Mouse (Mus musculus): ENCODE measurements around the gene Caps2. TPM values are rescaled to one million over a fixed set of nuclear protein-coding genes. Genes with fewer than 3 reads are reported as not detected.
A peak's percentile ranks its signal among the peaks of the same experiment; 100 is the strongest.
"Not testable (repeated sequence)": the region's sequence is repeated elsewhere in the genome, so short reads cannot be mapped to it uniquely, and the experiment has no call there.

Gene Caps2
- 0.20 TPM in 1 of 2 replicates, not detected in the other for polyA plus RNA-seq (2014; fragmentation: Nextera tagmentation; extraction: Ambion mirVana)

DNA sequence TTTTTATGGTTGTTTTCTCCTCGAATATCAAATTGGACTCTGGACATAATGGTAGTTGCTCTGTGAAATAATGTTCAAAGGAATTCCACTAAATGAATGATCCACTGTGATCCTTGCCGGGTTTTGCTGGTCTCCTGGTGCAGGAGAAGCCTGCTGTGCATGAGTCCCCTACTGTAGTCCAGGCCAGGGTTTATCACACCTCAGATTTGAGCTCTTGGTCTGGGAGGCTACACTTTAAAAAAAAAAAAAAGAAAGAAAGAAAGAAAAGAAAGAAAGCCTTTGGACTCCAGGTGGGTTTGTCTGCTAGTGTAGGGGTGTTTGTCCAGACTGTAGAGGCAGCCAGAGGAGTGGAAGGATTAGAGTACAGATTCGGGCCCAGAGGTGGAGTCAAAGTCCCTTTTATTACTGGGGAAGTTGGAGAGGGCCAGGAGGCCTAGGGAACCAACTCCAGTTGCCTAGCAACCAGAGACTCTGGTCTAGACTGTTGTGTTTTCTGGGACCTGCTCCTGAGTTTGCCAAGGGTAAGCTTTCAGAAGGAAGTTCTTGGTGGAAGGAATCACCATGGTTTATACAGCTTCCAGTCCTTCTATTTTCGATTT, at the start of gene Caps2:
Gene Caps2, plus strand, starts transcription at position 454 of the 599 bp plus-strand sequence.
- ATAC-seq (ENCODE audit: insufficient number of reproducible peaks, insufficient read depth, low FRiP score, low read depth) = peak; percentile 61; the same call in 1 of the 2 replicates
- H3K36me3 ChIP-seq (ENCODE audit: control insufficient read depth, insufficient read depth, low read length) = no peaks in the 10 kb centered on the region
- peak within 1 kb of the TSS in 1 of 2 experiments; percentile 28; a peak in 3 of 4 replicates for H3K4me3 ChIP-seq (ENCODE audit: control insufficient read depth in 1 of 2, insufficient read depth in 1 of 2, low read depth in 1 of 2, low read length in 2 of 2)
- peak within 1 kb of the TSS; percentile 49 for H3K4me2 ChIP-seq (ENCODE audit: low read length)
- H3K4me1 ChIP-seq (ENCODE audit: control insufficient read depth in 2 of 2, insufficient read depth in 2 of 2, low read length in 2 of 2) = peaks cover 0 to 3% of the 10 kb centered on the region in 2 experiments; a peak in 1 of 4 replicates
- no peaks in the 10 kb centered on the region for H3K9me3 ChIP-seq (ENCODE audit: control insufficient read depth, low read length)
- no peak within 1 kb of the TSS for H3K27ac ChIP-seq (replicated peaks in 1 of 2; ENCODE audit: control insufficient read depth in 1 of 2, insufficient read depth in 1 of 2, low read depth in 2 of 2, low read length in 2 of 2)
- no peaks in the 10 kb centered on the region for H3K27me3 ChIP-seq (ENCODE audit: control insufficient read depth, insufficient read depth, low read length)
- 28% methylated on average over 4 of the region's 4 CpGs for WGBS
- no peak within 1 kb of the TSS for H3K9ac ChIP-seq (ENCODE audit: low read length)

DNA sequence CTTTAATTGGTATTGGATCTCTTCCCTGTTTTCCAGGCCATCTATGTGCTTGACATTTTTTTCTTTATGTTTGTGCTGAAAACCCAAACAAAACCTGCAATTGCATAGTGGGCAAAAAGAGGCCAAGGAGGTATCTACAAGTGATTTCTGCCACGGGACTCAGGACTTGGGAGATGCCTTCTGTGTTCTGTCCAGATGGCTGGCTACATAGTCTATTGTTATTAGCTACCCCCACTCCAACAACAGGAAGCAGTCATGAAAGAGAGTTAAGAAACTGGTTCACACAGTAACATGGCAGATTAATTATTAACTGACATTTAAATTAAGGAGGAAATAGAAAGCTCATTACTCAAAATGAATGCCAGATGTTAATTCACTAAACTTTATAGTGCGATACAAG, 38.3 kb upstream of the Caps2 start:
- H3K36me3 ChIP-seq (ENCODE audit: control insufficient read depth, insufficient read depth, low read length); H3K9ac ChIP-seq (ENCODE audit: low read length); H3K27me3 ChIP-seq (ENCODE audit: control insufficient read depth, insufficient read depth, low read length); H3K9me3 ChIP-seq (ENCODE audit: control insufficient read depth, low read length); ATAC-seq (ENCODE audit: insufficient number of reproducible peaks, insufficient read depth, low FRiP score, low read depth); H3K4me2 ChIP-seq (ENCODE audit: low read length); H3K4me3 ChIP-seq (ENCODE audit: control insufficient read depth in 1 of 2, insufficient read depth in 1 of 2, low read depth in 1 of 2, low read length in 2 of 2); H3K27ac ChIP-seq (replicated peaks in 1 of 2; ENCODE audit: control insufficient read depth in 1 of 2, insufficient read depth in 1 of 2, low read depth in 2 of 2, low read length in 2 of 2); H3K4me1 ChIP-seq (ENCODE audit: control insufficient read depth in 2 of 2, insufficient read depth in 2 of 2, low read length in 2 of 2): not testable (repeated sequence)
- WGBS = 54% methylated on average over 2 of the region's 2 CpGs

DNA sequence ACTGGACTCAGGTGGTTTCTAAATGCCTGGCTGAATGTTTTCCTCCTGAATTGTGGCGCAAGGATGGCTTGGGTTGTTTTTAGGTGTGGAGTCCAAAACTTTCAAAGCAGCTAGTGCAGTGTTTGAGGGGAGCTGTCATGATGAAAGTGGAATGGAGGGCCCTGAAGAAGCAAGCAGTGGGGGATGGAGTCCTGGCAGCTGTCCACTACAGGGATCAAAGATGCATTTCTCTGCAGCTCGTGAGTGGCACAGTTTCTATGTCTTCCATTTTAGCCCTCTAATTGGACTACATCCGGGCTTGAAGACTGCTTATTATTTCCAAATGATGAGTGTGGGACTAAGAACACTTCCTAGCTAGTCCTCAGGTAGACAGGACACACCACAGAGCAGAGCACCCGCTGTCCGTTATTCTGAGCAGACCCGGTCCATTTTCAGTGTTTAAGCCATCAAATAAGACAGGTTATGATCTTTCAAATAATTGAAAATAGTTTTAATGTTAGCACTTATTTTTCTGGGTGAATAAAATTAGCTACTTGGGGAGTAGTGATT, 35.7 kb upstream of the Caps2 start:
- H3K36me3 ChIP-seq (ENCODE audit: control insufficient read depth, insufficient read depth, low read length); H3K27me3 ChIP-seq (ENCODE audit: control insufficient read depth, insufficient read depth, low read length); H3K4me3 ChIP-seq (ENCODE audit: control insufficient read depth in 1 of 2, insufficient read depth in 1 of 2, low read depth in 1 of 2, low read length in 2 of 2); H3K27ac ChIP-seq (replicated peaks in 1 of 2; ENCODE audit: control insufficient read depth in 1 of 2, insufficient read depth in 1 of 2, low read depth in 2 of 2, low read length in 2 of 2); H3K9me3 ChIP-seq (ENCODE audit: control insufficient read depth, low read length); H3K9ac ChIP-seq (ENCODE audit: low read length); H3K4me2 ChIP-seq (ENCODE audit: low read length); ATAC-seq (ENCODE audit: insufficient number of reproducible peaks, insufficient read depth, low FRiP score, low read depth); H3K4me1 ChIP-seq (ENCODE audit: control insufficient read depth in 2 of 2, insufficient read depth in 2 of 2, low read length in 2 of 2): not testable (repeated sequence)
- WGBS = 72% methylated on average over 6 of the region's 6 CpGs

DNA sequence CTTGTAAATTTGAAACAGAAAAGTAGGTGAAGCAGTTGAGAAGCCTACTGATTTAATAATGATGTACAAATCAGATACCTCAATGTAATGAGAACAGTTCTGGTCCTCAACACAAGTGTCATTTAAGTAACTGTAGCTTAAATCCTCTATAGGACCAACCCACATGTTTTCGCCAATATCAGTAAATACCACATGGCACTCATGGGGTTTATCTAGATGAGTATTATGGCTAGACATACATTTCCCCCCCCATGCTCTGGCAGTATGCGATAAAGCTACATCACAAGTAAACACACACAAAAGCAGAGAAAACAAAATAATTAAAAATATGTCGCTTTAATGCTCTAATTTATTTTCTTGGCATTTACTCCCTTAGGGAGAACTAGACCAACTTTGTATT, 31.2 kb upstream of the Caps2 start:
- WGBS = 86% methylated on average over 3 of the region's 3 CpGs
- no peak overlapping the region for H3K9ac ChIP-seq (ENCODE audit: low read length)
- no peak overlapping the region for H3K27ac ChIP-seq (replicated peaks in 1 of 2; ENCODE audit: control insufficient read depth in 1 of 2, insufficient read depth in 1 of 2, low read depth in 2 of 2, low read length in 2 of 2)
- H3K4me1 ChIP-seq (ENCODE audit: control insufficient read depth in 2 of 2, insufficient read depth in 2 of 2, low read length in 2 of 2) = no peaks in the 10 kb centered on the region
- H3K4me3 ChIP-seq (ENCODE audit: control insufficient read depth in 1 of 2, insufficient read depth in 1 of 2, low read depth in 1 of 2, low read length in 2 of 2) = no peak overlapping the region
- H3K27me3 ChIP-seq (ENCODE audit: control insufficient read depth, insufficient read depth, low read length) = no peaks in the 10 kb centered on the region
- no peaks in the 10 kb centered on the region for H3K9me3 ChIP-seq (ENCODE audit: control insufficient read depth, low read length)
- ATAC-seq (ENCODE audit: insufficient number of reproducible peaks, insufficient read depth, low FRiP score, low read depth) = no peak
- no peaks in the 10 kb centered on the region for H3K36me3 ChIP-seq (ENCODE audit: control insufficient read depth, insufficient read depth, low read length)
- H3K4me2 ChIP-seq (ENCODE audit: low read length) = no peak overlapping the region

DNA sequence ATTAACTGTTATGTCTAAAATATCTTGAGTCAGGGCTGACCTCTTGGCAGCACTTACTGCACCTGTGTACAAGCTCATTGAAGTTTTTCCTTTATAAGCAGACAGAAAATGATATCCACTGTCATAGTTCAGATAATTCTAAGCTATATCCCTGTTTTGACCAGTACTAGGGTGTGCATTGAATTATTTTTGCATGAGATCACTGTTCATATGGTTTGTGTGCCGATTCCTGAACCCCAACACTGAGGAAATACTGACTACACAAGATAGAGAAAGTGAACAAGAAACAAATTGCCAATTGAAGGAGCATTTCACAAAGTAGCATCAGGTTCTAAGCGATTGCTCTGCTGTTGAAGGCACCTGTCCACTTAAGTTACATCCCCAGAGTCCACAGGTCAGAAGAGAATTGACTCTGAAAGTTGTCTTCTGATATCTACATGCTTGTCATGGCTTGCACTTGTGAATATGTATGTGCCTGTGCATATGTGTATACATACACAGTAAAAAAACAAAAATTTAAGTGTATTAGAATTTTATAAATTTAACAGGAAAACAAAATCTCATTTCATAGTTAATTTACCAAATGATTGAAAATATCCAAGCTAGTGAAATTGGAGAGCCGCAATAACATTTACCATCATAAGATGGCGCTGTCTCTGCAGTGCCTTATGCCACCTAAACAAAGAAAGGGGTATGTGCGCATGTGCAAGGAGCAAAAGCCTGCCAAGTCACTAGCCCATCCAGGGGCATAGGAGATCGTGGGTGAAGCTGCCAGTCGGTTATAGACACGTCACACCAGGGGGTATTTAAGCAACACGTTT, 25.2 kb upstream of the Caps2 start:
- no peak for ATAC-seq (ENCODE audit: insufficient number of reproducible peaks, insufficient read depth, low FRiP score, low read depth)
- Histone ChIP-seq H3K27ac (replicated peaks in 1 of 2; ENCODE audit: control insufficient read depth in 1 of 2, insufficient read depth in 1 of 2, low read depth in 2 of 2, low read length in 2 of 2) (no peak overlapping the region), H3K9ac (ENCODE audit: low read length) (peak overlapping the region; percentile 47; the same call in 1 of the 2 replicates), H3K9me3 (ENCODE audit: control insufficient read depth, low read length) (no peaks in the 10 kb centered on the region), H3K4me2 (ENCODE audit: low read length) (peak overlapping the region; percentile 57), H3K27me3 (ENCODE audit: control insufficient read depth, insufficient read depth, low read length) (no peaks in the 10 kb centered on the region), H3K4me1 (ENCODE audit: control insufficient read depth in 2 of 2, insufficient read depth in 2 of 2, low read length in 2 of 2) (no peaks in the 10 kb centered on the region), H3K4me3 (ENCODE audit: control insufficient read depth in 1 of 2, insufficient read depth in 1 of 2, low read depth in 1 of 2, low read length in 2 of 2) (peak overlapping the region; percentile 29 to 41; a peak in 3 of 4 replicates), H3K36me3 (ENCODE audit: control insufficient read depth, insufficient read depth, low read length) (no peaks in the 10 kb centered on the region)
- 15% methylated on average over 9 of the region's 9 CpGs for WGBS

DNA sequence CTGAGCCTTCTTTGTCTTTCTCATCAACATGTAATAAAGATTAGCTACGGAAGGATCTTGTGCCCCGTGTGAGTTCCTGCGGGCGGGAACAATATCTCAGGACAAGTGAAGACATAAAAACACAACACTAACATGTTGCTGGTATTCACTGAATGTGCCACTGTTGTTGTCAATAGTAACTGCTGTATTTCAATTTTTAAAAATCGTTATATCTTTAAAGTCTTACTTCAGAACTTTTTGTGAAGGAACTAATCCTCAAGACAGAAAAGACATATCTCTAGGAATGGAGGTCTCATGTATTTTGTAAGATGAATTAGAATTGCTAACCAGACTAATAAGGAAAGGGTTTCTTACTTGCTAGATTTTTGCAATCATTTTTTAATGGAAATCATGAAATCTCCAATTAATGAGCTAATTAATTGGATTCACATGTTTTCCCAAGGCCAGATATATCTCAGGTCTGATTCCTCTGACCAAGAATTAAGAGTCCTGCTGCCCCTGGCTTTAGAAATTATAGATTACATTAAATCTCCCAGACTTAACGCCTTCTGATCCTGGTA, 24.5 kb upstream of the Caps2 start:
- H3K4me1 ChIP-seq (ENCODE audit: control insufficient read depth in 2 of 2, insufficient read depth in 2 of 2, low read length in 2 of 2) = no peaks in the 10 kb centered on the region
- H3K4me2 ChIP-seq (ENCODE audit: low read length) = peak overlapping the region; percentile 57
- H3K4me3 ChIP-seq (ENCODE audit: control insufficient read depth in 1 of 2, insufficient read depth in 1 of 2, low read depth in 1 of 2, low read length in 2 of 2) = peak overlapping the region; percentile 29 to 41; a peak in 3 of 4 replicates
- WGBS = 31% methylated on average over 6 of the region's 6 CpGs
- no peaks in the 10 kb centered on the region for H3K27me3 ChIP-seq (ENCODE audit: control insufficient read depth, insufficient read depth, low read length)
- no peaks in the 10 kb centered on the region for H3K9me3 ChIP-seq (ENCODE audit: control insufficient read depth, low read length)
- no peaks in the 10 kb centered on the region for H3K36me3 ChIP-seq (ENCODE audit: control insufficient read depth, insufficient read depth, low read length)
- ATAC-seq (ENCODE audit: insufficient number of reproducible peaks, insufficient read depth, low FRiP score, low read depth) = no peak
- H3K27ac ChIP-seq (replicated peaks in 1 of 2; ENCODE audit: control insufficient read depth in 1 of 2, insufficient read depth in 1 of 2, low read depth in 2 of 2, low read length in 2 of 2) = no peak overlapping the region
- H3K9ac ChIP-seq (ENCODE audit: low read length) = peak overlapping the region; percentile 47; the same call in 1 of the 2 replicates

DNA sequence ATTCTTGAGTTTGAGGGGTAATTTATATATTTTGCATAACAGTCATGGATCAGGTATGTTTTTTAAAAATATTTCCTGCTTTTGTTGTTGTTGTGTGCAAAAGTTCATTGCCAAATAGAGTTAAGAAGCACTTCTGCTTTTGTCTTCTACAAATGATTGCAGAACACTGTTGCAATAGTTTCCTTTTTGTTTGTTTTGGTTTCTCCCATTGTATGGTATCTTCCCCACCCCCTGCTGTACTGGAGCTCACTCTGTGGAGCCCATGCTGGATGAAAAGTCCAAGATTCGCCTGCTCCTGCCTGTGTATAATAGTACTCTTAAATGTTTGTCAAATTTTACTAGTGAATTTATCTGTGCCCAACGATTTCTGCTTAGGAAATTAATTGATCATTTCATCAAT, 23.6 kb upstream of the Caps2 start:
- Histone ChIP-seq H3K36me3 (ENCODE audit: control insufficient read depth, insufficient read depth, low read length) (no peaks in the 10 kb centered on the region), H3K4me2 (ENCODE audit: low read length) (no peak overlapping the region), H3K27ac (replicated peaks in 1 of 2; ENCODE audit: control insufficient read depth in 1 of 2, insufficient read depth in 1 of 2, low read depth in 2 of 2, low read length in 2 of 2) (no peak overlapping the region), H3K9me3 (ENCODE audit: control insufficient read depth, low read length) (no peaks in the 10 kb centered on the region), H3K4me1 (ENCODE audit: control insufficient read depth in 2 of 2, insufficient read depth in 2 of 2, low read length in 2 of 2) (no peaks in the 10 kb centered on the region), H3K4me3 (ENCODE audit: control insufficient read depth in 1 of 2, insufficient read depth in 1 of 2, low read depth in 1 of 2, low read length in 2 of 2) (no peak overlapping the region), H3K9ac (ENCODE audit: low read length) (no peak overlapping the region), H3K27me3 (ENCODE audit: control insufficient read depth, insufficient read depth, low read length) (no peaks in the 10 kb centered on the region)
- 47% methylated on average over 2 of the region's 2 CpGs for WGBS
- no peak for ATAC-seq (ENCODE audit: insufficient number of reproducible peaks, insufficient read depth, low FRiP score, low read depth)
